Mouse (Mus musculus): ENCODE results near the gene Pigs. TPM values are rescaled to one million over a fixed set of nuclear protein-coding genes. Genes with fewer than 3 reads are reported as not detected.

The Pigs gene
- polyA plus RNA-seq, 1 experiment from 2014 or later = 86.2 TPM

DNA sequence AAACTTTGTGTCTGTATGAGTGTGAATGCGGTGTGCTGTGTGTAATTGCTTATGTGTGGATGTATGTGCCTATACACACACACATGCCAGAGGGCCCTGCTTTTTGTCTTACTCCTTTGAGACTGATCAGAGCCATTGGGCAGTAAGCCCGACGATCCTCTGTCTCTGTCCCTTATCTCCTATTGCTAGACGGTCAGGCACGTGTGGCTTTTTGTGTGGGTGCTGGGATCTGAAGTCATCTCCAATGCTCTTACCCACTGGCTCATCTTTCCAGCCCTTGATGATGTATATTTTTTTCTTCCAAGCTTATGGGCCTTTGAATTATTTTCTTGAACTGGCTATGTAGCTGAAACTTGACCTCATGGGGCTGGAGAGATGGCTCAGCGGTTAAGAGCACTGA lies 26.7 kb downstream of the Pigs start:
- Histone ChIP-seq H3K4me1 (peaks cover 4% of the 10 kb centered on the region), H3K27ac (no peak overlapping the region), H3K27me3 (no peaks in the 10 kb centered on the region), H3K4me2 (no peak overlapping the region), H3K4me3 (replicated peaks) (no peak overlapping the region), H3K9me3 (replicated peaks) (no peaks in the 10 kb centered on the region), H3K36me3 (no peaks in the 10 kb centered on the region), H3K9ac (no peak overlapping the region)
- no peak for ATAC-seq (replicated peaks; ENCODE audit: low FRiP score)
- 85% methylated on average over 6 of the region's 6 CpGs for WGBS

- Histone ChIP-seq H3K27me3 (no peaks in the 10 kb centered on the region), H3K36me3 (no peaks in the 10 kb centered on the region), H3K4me1 (peaks cover 11% of the 10 kb centered on the region), H3K9me3 (replicated peaks) (no peaks in the 10 kb centered on the region), H3K4me2 (no peak overlapping the region), H3K9ac (no peak overlapping the region), H3K4me3 (replicated peaks) (no peak overlapping the region), H3K27ac (no peak overlapping the region)
- 37% methylated on average over 4 of the region's 4 CpGs for WGBS
- no peak for ATAC-seq (replicated peaks; ENCODE audit: low FRiP score)
These were observed 27.4 kb downstream of the Pigs start for GRCm38 (mm10) chr11:78355471-78356238.

GRCm38 (mm10) chr11:78358330-78359007 lies 30.3 kb downstream of the Pigs start:
- no peak overlapping the region for H3K27ac ChIP-seq
- WGBS = 10% methylated on average over 22 of the region's 22 CpGs
- ATAC-seq (replicated peaks; ENCODE audit: low FRiP score) = no peak

DNA sequence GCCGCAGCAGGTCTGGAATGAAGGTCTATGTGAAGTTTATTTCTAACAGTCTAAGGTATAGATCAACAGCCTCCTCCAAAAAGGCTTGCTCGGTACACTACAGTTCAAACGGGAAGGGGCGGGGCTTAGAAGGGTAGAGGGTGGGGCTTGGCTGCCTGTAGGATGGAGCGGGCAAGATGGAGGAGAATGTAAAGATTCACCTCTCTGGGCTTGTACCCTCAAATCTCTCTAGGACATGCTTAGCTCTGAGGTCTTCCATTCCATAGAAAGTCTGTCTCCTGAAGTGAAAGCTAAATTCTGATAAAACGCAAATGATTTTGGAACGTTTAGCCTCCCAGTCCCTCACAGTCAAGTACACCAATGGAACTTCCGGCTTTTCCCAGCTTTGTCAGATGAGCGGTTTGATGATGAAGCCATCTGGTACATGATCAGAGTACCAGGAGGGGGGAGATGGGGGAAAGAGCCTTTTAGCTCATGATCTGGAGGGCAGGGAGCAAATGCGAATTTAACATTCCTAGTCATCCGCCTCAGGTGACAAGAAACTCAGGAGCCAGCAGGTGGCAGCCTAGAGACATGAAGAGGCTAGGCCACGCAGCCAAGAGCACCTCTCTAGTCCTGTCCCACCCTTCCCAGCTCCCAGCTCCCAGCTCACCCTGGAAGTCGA lies 32.0 kb downstream of the Pigs start:
- H3K27ac ChIP-seq = no peak overlapping the region
- ATAC-seq (replicated peaks; ENCODE audit: low FRiP score) = peak; percentile 61
- peak overlapping the region; percentile 68 for H3K4me2 ChIP-seq
- peak overlapping the region; percentile 41 for H3K4me3 ChIP-seq (replicated peaks)
- 10% methylated on average over 13 of the region's 13 CpGs for WGBS
- peaks cover 35% of the 10 kb centered on the region for H3K4me1 ChIP-seq
- H3K27me3 ChIP-seq = no peaks in the 10 kb centered on the region
- peak overlapping the region; percentile 29; the same call in 1 of the 2 replicates for H3K9ac ChIP-seq
- H3K36me3 ChIP-seq = no peaks in the 10 kb centered on the region
- H3K9me3 ChIP-seq (replicated peaks) = no peaks in the 10 kb centered on the region

More at GRCm38 (mm10) chr11:78358330-78359007, 30.3 kb downstream of the Pigs start:
- Histone ChIP-seq H3K36me3 (no peaks in the 10 kb centered on the region), H3K4me2 (no peak overlapping the region), H3K4me1 (peaks cover 18% of the 10 kb centered on the region), H3K9ac (no peak overlapping the region), H3K27me3 (no peaks in the 10 kb centered on the region), H3K4me3 (replicated peaks) (no peak overlapping the region), H3K9me3 (replicated peaks) (no peaks in the 10 kb centered on the region)

DNA sequence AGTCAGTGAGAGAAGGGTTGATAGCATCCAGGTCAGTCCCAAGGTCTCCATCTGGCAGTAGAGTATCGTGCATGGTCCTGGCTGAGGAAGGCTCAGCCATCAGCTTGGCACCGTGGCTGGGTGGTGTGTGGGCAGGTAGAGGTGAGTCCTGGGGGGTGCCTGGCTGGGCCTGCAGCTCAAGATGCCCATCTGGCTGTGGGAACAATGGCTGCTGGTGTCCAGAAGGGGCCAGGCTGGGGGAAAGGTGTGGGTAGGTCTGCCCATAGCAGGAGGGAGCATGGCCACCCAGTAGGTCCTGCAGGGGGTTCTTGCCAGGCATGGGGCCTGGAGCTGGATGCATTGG lies 32.5 kb downstream of the Pigs start:
- peak; percentile 15; the same call in 1 of the 2 replicates for ATAC-seq (replicated peaks; ENCODE audit: low FRiP score)
- Histone ChIP-seq H3K4me2 (peak overlapping the region; percentile 68; the same call in 1 of the 2 replicates), H3K4me1 (peaks cover 35% of the 10 kb centered on the region), H3K27me3 (no peaks in the 10 kb centered on the region), H3K27ac (no peak overlapping the region), H3K36me3 (no peaks in the 10 kb centered on the region), H3K9ac (no peak overlapping the region), H3K4me3 (replicated peaks) (no peak overlapping the region), H3K9me3 (replicated peaks) (no peaks in the 10 kb centered on the region)
- 52% methylated on average over 2 of the region's 2 CpGs for WGBS

GRCm38 (mm10) chr11:78363309-78364007 lies 35.2 kb downstream of the Pigs start:
- peak overlapping the region; percentile 72 for H3K27ac ChIP-seq
- ATAC-seq (replicated peaks; ENCODE audit: low FRiP score) = no peak
- 46% methylated on average over 13 of the region's 13 CpGs for WGBS

DNA sequence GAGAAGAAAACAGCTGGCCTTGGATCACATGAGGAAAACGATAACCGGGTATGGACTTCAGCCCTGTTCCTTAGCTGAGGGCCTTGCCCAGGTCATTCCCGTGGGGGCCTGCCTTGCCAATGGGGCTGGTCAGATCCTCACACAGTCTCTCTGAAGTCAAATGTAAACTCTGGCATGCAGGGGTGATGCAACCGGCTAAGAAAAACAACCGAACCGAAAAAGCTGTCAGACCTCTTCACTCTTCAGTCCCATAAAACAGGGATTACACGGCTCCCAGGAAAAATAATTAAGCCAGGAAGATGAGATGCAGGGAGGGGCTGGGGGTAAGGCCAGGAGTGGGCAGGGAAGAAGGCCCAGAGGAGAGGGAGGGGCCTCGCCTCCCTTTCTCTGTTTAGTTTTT lies 35.9 kb downstream of the Pigs start:
- no peak overlapping the region for H3K4me3 ChIP-seq (replicated peaks)
- ATAC-seq (replicated peaks; ENCODE audit: low FRiP score) = no peak
- H3K9ac ChIP-seq = no peak overlapping the region
- H3K36me3 ChIP-seq = no peaks in the 10 kb centered on the region
- no peaks in the 10 kb centered on the region for H3K9me3 ChIP-seq (replicated peaks)
- H3K27ac ChIP-seq = peak overlapping the region; percentile 72
- H3K27me3 ChIP-seq = no peaks in the 10 kb centered on the region
- H3K4me2 ChIP-seq = no peak overlapping the region
- WGBS = 11% methylated on average over 8 of the region's 8 CpGs
- H3K4me1 ChIP-seq = peaks cover 39% of the 10 kb centered on the region

More at GRCm38 (mm10) chr11:78363309-78364007, 35.2 kb downstream of the Pigs start:
- Histone ChIP-seq H3K9me3 (replicated peaks) (no peaks in the 10 kb centered on the region), H3K4me2 (no peak overlapping the region), H3K9ac (no peak overlapping the region), H3K4me1 (peaks cover 39% of the 10 kb centered on the region), H3K27me3 (no peaks in the 10 kb centered on the region), H3K36me3 (no peaks in the 10 kb centered on the region), H3K4me3 (replicated peaks) (no peak overlapping the region)

DNA sequence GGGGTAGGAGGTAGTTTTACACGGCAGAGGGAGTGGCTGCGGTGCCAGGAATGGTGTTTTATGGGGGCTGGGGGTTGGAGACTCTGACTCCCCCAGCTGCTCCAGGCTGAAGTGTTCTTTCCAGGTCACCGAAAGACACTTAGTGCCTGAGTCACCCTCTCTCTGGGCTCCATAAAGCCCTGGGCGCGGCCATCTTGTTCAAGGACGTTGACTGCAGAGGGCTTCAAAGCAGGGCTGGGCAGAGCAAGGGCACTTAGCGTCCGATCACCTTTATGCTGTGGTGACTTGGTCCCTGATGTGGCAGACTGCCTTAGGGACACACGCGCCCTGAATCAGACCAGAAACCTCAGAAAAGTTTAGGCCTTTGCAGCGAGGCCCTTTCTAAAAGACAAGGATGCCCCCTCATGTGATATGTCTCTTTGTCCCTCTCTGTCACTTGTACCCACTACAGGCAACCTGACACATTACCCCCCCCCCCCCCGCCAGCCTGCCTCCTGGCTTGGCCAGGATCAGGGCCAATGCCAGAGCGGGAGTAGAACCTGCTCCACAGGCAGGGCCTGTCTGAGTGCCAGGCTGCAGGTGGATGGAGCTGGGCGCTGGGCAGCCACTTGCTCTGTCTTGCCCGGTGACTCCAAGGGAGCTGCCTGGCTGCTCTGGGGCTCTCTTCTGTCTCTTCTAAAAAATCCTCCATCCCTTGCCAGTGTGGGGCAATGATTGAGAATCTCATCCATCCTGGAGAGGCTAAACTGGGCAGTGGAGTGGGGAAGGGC lies 39.4 kb downstream of the Pigs start:
- Histone ChIP-seq H3K36me3 (no peaks in the 10 kb centered on the region), H3K27ac (no peak overlapping the region), H3K27me3 (no peaks in the 10 kb centered on the region), H3K9me3 (replicated peaks) (no peaks in the 10 kb centered on the region), H3K4me3 (replicated peaks) (no peak overlapping the region), H3K4me2 (no peak overlapping the region), H3K4me1 (peaks cover 53% of the 10 kb centered on the region), H3K9ac (no peak overlapping the region)
- ATAC-seq (replicated peaks; ENCODE audit: low FRiP score) = no peak
- 77% methylated on average over 15 of the region's 15 CpGs for WGBS

DNA sequence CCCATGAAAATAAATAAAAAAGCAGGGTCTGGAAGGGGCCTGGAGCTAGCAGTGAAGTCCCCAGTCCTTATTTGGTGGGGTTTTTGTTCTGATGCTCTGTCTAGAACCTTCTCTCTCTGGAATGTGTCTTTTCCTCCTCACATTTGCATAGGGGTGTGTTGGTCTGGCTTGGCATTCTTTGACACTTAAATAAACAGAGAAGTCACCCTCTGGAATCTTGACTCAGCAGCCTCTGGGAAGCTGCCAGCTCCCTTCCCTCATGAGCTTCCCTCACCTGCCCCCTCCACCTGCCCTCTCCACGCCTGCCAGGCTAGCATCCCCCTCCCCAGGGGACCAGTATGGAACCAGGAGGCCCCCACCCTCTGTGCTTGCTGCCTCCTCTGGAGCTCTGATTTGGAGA lies 42.2 kb downstream of the Pigs start:
- Histone ChIP-seq H3K4me1 (peaks cover 54% of the 10 kb centered on the region), H3K9ac (no peak overlapping the region), H3K4me3 (replicated peaks) (no peak overlapping the region), H3K27me3 (no peaks in the 10 kb centered on the region), H3K36me3 (no peaks in the 10 kb centered on the region), H3K27ac (no peak overlapping the region; the same call in 1 of the 2 replicates), H3K4me2 (no peak overlapping the region), H3K9me3 (replicated peaks) (no peaks in the 10 kb centered on the region)
- WGBS = 57% methylated on average over 1 of the region's 1 CpGs
- ATAC-seq (replicated peaks; ENCODE audit: low FRiP score) = no peak

- H3K4me2 ChIP-seq = no peak overlapping the region
- H3K4me3 ChIP-seq (replicated peaks) = no peak overlapping the region
- H3K36me3 ChIP-seq = no peaks in the 10 kb centered on the region
- no peak overlapping the region for H3K27ac ChIP-seq
- no peaks in the 10 kb centered on the region for H3K9me3 ChIP-seq (replicated peaks)
- ATAC-seq (replicated peaks; ENCODE audit: low FRiP score) = no peak
- no peaks in the 10 kb centered on the region for H3K27me3 ChIP-seq
- whole genome bisulfite sequencing = 91% methylated on average over 11 of the region's 11 CpGs
- H3K4me1 ChIP-seq = peaks cover 64% of the 10 kb centered on the region
- H3K9ac ChIP-seq = no peak overlapping the region
These were observed 43.5 kb downstream of the Pigs start for GRCm38 (mm10) chr11:78371711-78372110.

DNA sequence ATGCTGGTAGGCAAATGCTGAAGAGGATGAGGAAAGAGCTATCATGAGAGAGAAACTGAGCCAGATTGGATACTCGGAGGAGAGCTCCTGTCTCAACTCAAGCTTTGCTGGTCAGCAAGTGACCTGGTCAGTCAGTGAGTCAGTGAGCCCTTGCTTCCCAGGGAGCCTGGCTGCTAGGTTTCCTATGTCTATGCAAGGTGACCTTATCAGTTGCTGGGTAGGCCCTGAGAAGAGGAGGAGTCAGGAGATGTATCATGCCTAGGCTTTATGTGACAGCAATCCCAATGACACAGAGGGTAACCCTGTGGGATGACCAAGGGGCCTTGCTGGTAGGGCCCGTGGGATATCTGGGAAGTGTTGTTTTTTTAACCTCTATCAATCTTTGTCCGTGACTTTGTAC lies 44.0 kb downstream of the Pigs start:
- no peak overlapping the region for H3K4me3 ChIP-seq (replicated peaks)
- no peak overlapping the region for H3K4me2 ChIP-seq
- H3K9ac ChIP-seq = no peak overlapping the region
- H3K27me3 ChIP-seq = no peaks in the 10 kb centered on the region
- ATAC-seq (replicated peaks; ENCODE audit: low FRiP score) = no peak
- 23% methylated on average over 3 of the region's 3 CpGs for WGBS
- peak overlapping the region; percentile 28; the same call in 1 of the 2 replicates for H3K27ac ChIP-seq
- no peaks in the 10 kb centered on the region for H3K9me3 ChIP-seq (replicated peaks)
- no peaks in the 10 kb centered on the region for H3K36me3 ChIP-seq
- H3K4me1 ChIP-seq = peaks cover 68% of the 10 kb centered on the region

Data from kidney, embryonic 15.5 days (tissue).